Mouse (Mus musculus) gastrocnemius, adult 2 months (tissue): Measurements from ENCODE around the gene F830045P16Rik. TPM values are rescaled to one million over a fixed set of nuclear protein-coding genes. Genes with fewer than 3 reads are reported as not detected.

ENCODE experiments used
- DNase-seq: peaks from one replicate; pipeline ENCODE4 v3.0.0; 2022
- H3K27ac ChIP-seq: fragments of 200-600 bp; 2 replicates; pipeline ENCODE4 v1.8.1; 2022; ENCODE audit warnings: mild to moderate bottlenecking
- H3K4me3 ChIP-seq: fragments of 200-600 bp; 2 replicates; pipeline ENCODE4 v1.8.1; 2022; ENCODE audit warnings: mild to moderate bottlenecking, moderate library complexity
- CTCF ChIP-seq: fragments of 200-600 bp; IDR thresholded peaks from 2 replicates; pipeline ENCODE4 v1.8.1; 2022; ENCODE audit warnings: antibody characterized with exemption, mild to moderate bottlenecking, moderate library complexity
- intact Hi-C: fragments of 180-260 bp; cut with DNase I; formaldehyde crosslinking; loops from one replicate; pipeline ENCODE4 v1.15.1; 2025
- long read RNA-seq, 2 experiments: library from polyadenylated mRNA; stranded (forward); transcript quantifications; one replicate each; pipeline ENCODE4 v2.0.0; 2021
- total RNA-seq, 2 experiments: library from RNA; stranded (reverse); gene quantifications; 2 replicates each; pipeline ENCODE4 v1.2.3; 2021

F830045P16Rik gene
- total RNA-seq: not detected
- long read RNA-seq, experiment 1: 0 reads
- long read RNA-seq, experiment 2: 0 reads

DNA sequence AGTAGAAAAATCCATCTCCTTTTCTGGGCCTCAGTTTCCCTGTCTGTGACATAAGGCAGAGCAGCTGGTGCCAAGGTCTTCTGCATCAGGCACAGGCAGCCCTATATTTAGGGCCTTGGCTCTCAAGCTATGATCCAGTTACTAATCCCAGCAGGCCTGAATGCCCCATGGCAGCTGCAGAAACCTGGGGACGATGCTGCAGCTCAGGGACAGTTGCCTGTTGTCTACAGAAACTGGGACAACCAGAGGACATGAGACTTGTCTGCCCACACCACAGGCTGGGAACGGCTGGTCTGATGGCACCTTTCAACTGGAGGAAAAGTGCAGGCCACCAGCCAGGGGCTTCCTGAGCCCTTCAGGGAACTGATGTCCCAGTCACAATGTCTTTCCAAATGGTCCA, at the start of gene F830045P16Rik:
F830045P16Rik (minus strand) TSS at position 226 of the 400 bp plus-strand sequence.
- Histone ChIP-seq H3K27ac (no peak within 1 kb of the TSS), H3K4me3 (no peak within 1 kb of the TSS)
- DNase-seq: peak; percentile 44
- TF ChIP-seq CTCF: no peak
- intact Hi-C loops: no loop called here

DNA sequence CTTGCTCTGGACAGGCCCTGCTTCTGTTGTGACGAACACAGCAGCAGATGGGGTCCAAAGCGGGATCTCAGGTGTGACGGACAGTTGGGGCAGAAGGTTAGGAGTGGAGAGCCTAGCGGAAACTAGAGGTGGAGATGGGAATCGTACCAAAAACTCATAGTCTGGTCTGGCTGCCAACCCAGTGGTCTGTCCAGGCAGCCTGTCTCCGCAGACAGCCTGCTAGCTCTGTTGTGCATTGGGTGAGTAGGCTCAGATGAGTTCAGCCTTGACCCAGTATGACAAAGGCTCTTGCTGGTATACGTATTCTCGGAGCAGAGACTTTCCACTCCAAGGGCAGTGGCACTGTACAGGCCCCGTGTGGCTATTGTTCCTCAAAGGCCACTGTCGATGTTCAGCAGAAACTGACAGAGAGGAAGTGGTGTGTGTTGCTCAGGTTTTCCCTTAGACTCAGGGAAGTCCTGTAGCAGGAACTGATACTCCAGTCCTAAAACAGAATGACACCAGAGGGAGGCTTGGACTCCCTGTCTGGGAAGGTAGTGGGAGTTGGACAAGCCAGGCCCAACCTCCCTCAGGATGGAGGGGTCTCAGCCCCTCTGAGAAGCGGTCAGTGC, 49.6 kb upstream of the F830045P16Rik start:
- TF ChIP-seq CTCF: no peak
- H3K27ac ChIP-seq: no peak overlapping the region

DNA sequence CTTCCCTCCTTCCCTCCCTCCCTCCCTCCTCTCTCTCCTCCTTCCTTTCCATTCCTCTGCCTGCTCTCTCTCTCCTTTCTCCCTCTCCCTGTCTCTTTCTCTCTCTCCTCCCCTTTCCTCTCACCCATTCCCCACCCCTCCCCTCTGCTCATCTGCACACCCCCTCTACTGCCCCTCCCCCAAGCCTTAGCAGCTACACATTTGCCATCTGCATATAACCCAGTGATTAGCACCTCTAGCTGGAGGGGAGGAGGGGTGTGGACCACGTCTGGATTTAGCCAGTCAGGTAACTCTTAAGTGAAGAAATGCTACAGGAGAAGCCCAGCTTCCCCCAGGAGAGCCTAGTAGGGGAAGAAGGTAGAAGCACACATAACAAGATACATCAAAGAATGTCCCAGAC, 48.5 kb upstream of the F830045P16Rik start:
- no peak for DNase-seq
- intact Hi-C loops: no loop called here
- H3K27ac ChIP-seq: no peak overlapping the region
- H3K4me3 ChIP-seq: no peak overlapping the region
- TF ChIP-seq CTCF: no peak

More for the DNA sequence above, 49.6 kb upstream of the F830045P16Rik start:
- intact Hi-C loops: no loop called here
- DNase-seq: no peak
- H3K4me3 ChIP-seq: no peak overlapping the region

DNA sequence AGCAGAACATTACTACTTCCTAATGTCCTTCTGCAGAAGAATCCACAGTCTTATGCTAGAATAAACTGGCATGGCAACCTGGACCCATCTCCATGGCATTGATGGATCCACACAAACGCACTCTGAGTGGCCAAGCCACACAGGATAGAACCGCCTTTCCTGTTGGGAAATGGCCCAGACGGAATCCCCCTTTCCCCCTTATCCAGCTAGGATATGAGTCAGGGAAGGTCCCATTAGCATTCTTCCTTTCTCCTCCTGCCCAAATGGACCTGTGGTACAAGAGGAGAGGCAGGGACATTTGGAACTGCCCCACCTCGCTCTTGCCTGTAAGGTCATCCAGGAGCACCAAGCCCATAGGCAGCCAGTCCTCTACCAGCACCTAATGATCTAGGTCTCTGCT, 45.9 kb upstream of the F830045P16Rik start:
- no peak for TF ChIP-seq CTCF
- intact Hi-C loops: no loop called here
- H3K4me3 ChIP-seq: no peak overlapping the region
- no peak for DNase-seq
- no peak overlapping the region for H3K27ac ChIP-seq

DNA sequence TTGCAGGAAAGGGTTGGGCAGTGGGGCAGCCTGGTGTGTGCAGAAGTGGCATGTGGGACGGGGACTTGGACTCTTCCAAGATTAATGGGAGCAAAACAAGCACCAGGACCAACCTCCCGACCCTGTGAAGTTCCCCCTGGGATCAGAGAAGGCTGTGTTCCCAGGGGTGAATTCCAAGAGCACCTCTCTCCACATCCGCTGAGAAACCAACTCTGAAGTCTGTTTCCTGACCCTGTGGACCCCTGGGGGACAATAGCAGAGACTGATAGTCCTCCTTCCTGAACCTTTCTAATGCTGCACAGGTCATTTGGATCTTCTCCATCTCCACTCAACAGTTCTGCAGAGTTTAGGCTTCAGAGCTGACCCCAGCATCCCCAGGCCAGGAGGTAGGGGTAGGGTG, 45.4 kb upstream of the F830045P16Rik start:
- DNase-seq: no peak
- intact Hi-C loops: no loop called here
- no peak overlapping the region for H3K4me3 ChIP-seq
- H3K27ac ChIP-seq: no peak overlapping the region
- TF ChIP-seq CTCF: no peak

DNA sequence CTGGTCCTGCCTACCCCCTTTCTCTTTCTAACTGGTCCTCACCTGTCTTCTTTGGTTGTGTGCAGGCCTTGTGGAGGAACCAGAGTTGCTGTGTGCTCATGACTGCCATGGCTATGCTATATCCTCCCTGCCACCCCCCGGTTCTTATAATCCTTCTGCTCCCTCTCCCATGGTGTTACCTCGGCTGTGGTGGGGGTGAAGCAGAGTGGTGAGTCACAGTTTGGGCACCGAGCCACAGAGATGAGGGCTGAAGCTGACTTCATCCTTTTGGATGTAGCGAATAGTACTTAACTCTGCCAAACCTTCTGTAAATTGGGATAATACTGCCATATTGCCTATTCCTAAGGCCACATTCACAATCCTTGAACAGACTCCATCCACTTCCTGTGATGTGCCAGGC, 44.3 kb upstream of the F830045P16Rik start:
- intact Hi-C loops: no loop called here
- Histone ChIP-seq H3K27ac (no peak overlapping the region), H3K4me3 (no peak overlapping the region)
- DNase-seq: peak; percentile 61
- TF ChIP-seq CTCF: no peak

DNA sequence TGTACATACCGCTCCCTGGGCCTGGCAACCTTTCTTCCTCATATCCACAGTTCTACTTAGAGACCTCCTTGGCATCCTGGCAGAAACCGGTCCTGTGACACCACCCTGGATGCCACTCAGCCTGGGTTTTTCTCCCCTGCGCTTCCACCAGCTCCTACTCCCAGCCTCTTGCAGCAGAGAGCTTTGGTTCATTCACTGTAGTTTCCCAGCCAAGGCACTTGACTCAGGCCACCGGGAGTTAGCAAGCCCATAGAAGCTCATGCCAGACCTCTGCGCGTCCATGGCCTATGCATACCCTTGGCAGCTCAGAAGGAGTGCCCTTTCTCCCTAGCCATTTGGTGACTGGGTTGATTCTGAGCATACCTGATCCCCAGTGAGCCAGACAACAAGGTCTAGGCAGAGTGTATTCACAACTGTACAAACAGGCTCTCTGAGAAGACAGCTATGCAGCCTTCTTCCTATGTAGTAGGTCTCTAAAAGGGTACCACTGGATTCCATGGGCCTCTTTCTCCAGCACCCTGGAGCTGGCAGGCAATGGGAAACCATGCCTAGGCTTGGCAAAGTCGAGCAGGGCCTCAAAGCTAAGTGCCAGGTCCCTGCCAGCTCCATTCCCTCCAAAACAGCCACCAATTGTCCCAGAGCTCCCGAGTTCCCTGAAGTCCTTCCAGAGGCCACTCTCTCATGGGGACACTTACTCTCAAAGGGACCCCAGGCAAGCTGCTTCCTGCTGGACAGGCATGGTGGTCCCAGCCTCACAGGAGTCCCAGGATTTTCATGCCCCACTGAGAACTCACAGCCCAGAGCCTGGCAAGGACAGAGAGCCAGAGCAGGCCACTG, 40.4 kb upstream of the F830045P16Rik start:
- intact Hi-C loops: no loop called here
- H3K27ac ChIP-seq: no peak overlapping the region
- DNase-seq: no peak
- no peak overlapping the region for H3K4me3 ChIP-seq
- no peak for TF ChIP-seq CTCF

DNA sequence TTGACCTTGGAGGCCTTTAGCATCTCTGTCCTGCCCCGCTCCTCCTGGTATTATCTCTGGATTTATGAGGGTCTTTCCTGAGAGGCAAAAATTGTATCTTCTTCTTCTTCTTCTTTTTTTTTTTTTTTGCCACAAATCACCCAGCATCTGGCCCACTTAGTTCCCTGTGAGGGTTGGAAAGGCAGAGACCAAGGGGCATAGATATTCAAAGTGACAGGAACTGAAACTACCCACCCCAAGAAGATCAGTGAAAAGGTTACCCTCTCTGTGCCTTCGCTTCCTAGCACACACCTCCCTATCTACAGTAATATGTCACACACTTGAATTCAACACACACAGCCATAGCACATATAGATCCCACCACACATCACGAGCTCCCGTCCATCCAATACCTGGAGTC, 38.7 kb upstream of the F830045P16Rik start:
- Histone ChIP-seq H3K4me3 (no peak overlapping the region), H3K27ac (no peak overlapping the region)
- no peak for TF ChIP-seq CTCF
- intact Hi-C loops: no loop called here
- DNase-seq: no peak

DNA sequence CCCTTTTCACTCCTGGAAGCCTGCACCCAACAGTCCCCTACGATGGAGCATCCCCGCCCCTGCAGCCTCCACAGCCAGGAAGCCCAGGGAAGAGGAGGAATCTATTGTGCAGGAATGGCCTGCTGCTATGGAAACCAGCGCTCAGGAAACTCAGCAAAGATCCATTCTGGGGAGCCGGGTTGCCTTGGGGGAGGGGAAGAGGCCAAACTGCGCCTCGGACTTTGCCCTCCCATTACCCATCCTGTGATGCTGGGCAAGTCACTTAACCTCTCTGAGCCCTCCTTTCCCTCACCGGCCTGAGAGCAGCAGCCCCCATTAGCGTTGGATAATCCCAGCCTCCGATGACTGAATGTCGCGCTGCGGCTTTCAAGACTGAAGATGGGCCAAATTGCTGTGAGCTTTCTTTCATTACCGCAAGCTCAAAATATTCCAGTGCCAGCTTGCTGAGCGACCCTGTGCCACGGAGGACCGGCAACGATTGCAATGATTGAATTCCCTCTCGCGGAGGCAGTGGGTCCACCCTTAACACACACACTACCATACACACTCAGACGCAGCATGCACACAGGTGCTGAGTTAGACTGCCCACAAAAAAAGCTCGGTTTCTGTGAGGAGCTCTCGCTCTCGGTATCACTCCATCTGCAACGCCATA, 38.1 kb upstream of the F830045P16Rik start:
- intact Hi-C loops: no loop called here
- DNase-seq: no peak

DNA sequence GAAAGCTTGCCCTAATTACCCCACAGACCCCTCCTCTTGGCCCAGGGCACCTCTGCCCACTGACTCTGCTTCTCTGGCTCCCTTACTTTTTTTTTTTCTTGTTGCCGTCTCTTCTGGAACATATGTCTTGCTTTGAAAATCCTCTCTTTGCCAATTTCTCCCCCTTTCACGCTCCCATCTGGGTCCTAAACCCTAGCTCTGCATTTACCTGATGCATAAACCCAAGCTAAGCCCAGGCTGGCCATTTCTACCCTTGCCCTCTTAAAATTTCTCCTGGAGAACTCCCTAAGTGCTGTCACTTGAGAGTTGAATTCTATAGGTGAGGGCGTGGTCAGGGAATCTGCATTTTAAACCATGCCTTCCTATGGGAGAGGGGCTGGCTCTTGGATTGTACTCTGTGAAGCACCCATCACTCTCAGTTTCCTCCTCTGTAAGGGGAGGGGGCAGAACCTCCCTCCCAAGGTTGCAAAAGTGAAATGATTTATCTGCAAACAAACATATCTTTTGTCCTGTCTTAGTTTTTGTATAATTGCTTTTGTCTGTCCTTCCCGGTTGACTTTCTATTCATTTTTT, 37.4 kb upstream of the F830045P16Rik start:
- no peak for DNase-seq
- Histone ChIP-seq H3K27ac (no peak overlapping the region), H3K4me3 (no peak overlapping the region)
- TF ChIP-seq CTCF: no peak
- intact Hi-C loops: no loop called here

More for the DNA sequence above, 38.1 kb upstream of the F830045P16Rik start:
- H3K27ac ChIP-seq: no peak overlapping the region
- TF ChIP-seq CTCF: no peak
- no peak overlapping the region for H3K4me3 ChIP-seq

DNA sequence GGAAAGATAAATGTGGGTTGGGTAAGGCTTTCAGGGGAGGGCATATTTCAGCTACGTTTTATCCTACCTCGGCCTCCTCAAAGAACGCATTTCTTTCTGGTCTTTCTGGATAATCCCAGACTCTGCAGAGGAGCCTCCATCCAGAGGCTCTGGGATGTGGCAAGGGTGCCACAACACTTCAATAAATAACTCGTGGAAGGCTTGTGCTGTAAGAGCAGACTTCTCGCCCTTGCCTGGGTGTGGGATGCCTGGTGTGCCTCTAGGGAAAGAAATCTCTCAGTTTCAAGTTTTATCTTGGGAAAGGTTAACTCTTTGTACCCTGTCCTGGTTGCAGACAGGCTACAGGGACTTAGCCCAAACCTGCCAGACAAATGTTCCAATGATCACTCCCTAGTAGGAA, 33.2 kb upstream of the F830045P16Rik start:
- intact Hi-C loops: no loop called here
- H3K4me3 ChIP-seq: no peak overlapping the region
- H3K27ac ChIP-seq: no peak overlapping the region
- no peak for DNase-seq
- TF ChIP-seq CTCF: no peak

DNA sequence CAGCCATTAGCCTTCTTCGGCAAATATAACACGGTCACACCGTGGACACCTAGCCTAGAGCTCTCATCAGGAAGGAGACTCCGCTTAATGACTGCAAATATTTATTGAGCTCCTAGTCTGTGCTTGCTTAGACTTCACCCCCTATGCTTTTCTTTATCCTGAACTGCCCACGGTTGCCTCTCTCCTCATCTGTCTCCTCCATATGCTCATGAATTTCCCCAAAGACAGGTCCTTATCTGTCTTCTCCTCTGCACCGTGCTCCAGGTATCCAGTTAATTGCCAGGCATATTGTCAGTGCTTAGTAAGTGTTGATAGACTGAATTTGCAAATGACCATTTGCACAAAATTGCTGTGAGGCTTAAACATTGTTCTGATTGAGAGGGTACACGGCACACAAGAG, 32.7 kb upstream of the F830045P16Rik start:
- DNase-seq: no peak
- H3K27ac ChIP-seq: no peak overlapping the region
- intact Hi-C loops: no loop called here
- no peak for TF ChIP-seq CTCF
- H3K4me3 ChIP-seq: no peak overlapping the region
